Mouse (Mus musculus) lung, postnatal 25 days (tissue): Measurements from ENCODE around the gene 6030468B19Rik.

Source experiments
- DNase-seq: peaks from one replicate; pipeline ENCODE4 v3.0.0; 2022; ENCODE audit warnings: low spot score

Gene 6030468B19Rik

GRCm38 (mm10) chr11:117797511-117798159, at the start of gene 6030468B19Rik:
6030468B19Rik (plus strand) TSS chr11:117797660.
- DNase-seq: no peak

- no peak for DNase-seq
Observed at GRCm38 (mm10) chr11:117748628-117749027, 48.8 kb upstream of the 6030468B19Rik start.

GRCm38 (mm10) chr11:117749414-117749813, 48.0 kb upstream of the 6030468B19Rik start:
- no peak for DNase-seq

GRCm38 (mm10) chr11:117751544-117751943, 45.9 kb upstream of the 6030468B19Rik start:
- no peak for DNase-seq

GRCm38 (mm10) chr11:117755891-117756290, 41.6 kb upstream of the 6030468B19Rik start:
- no peak for DNase-seq

- DNase-seq: no peak
Observed at GRCm38 (mm10) chr11:117759267-117759666, 38.2 kb upstream of the 6030468B19Rik start.

- DNase-seq: no peak
Observed at GRCm38 (mm10) chr11:117760374-117761119, 36.9 kb upstream of the 6030468B19Rik start.

GRCm38 (mm10) chr11:117761801-117762200, 35.7 kb upstream of the 6030468B19Rik start:
- DNase-seq: no peak

- DNase-seq: no peak
Observed at GRCm38 (mm10) chr11:117762246-117762645, 35.2 kb upstream of the 6030468B19Rik start.

GRCm38 (mm10) chr11:117764319-117764718, 33.1 kb upstream of the 6030468B19Rik start:
- no peak for DNase-seq

GRCm38 (mm10) chr11:117765361-117765760, 32.1 kb upstream of the 6030468B19Rik start:
- DNase-seq: no peak

GRCm38 (mm10) chr11:117766275-117766674, 31.2 kb upstream of the 6030468B19Rik start:
- no peak for DNase-seq

- DNase-seq: no peak
Observed at GRCm38 (mm10) chr11:117768725-117769682, 28.5 kb upstream of the 6030468B19Rik start.

- no peak for DNase-seq
Observed at GRCm38 (mm10) chr11:117769683-117770047, 27.8 kb upstream of the 6030468B19Rik start.

GRCm38 (mm10) chr11:117770407-117770806, 27.1 kb upstream of the 6030468B19Rik start:
- no peak for DNase-seq

- DNase-seq: no peak
Observed at GRCm38 (mm10) chr11:117772352-117772751, 25.1 kb upstream of the 6030468B19Rik start.

GRCm38 (mm10) chr11:117774925-117775324, 22.5 kb upstream of the 6030468B19Rik start:
- no peak for DNase-seq

- DNase-seq: no peak
Observed at GRCm38 (mm10) chr11:117775540-117775939, 21.9 kb upstream of the 6030468B19Rik start.

- no peak for DNase-seq
Observed at GRCm38 (mm10) chr11:117776085-117776792, 21.2 kb upstream of the 6030468B19Rik start.

- DNase-seq: no peak
Observed at GRCm38 (mm10) chr11:117777111-117777510, 20.3 kb upstream of the 6030468B19Rik start.

GRCm38 (mm10) chr11:117778031-117778430, 19.4 kb upstream of the 6030468B19Rik start:
- DNase-seq: no peak
